Mouse (Mus musculus): Measurements from ENCODE around the gene Cldn34c3.
"Not testable (repeated sequence)": the region's sequence is repeated elsewhere in the genome, so short reads cannot be mapped to it uniquely, and the experiment has no call there.

The Cldn34c3 gene

GRCm38 (mm10) chrX:123793365-123793764 lies at the start of gene Cldn34c3:
Gene Cldn34c3 (plus strand): TSS chrX:123793665.
- not testable (repeated sequence) for DNase-seq (ENCODE audit: inconsistent ontology term)

Measured in Muller cell, postnatal 12 days (primary cell).